Mouse (Mus musculus) limb, embryonic 12.5 days (tissue): ENCODE data around the gene Fndc4. TPM values are rescaled to one million over a fixed set of nuclear protein-coding genes. Genes with fewer than 3 reads are reported as not detected.

ENCODE experiments used
- ATAC-seq: fragments of 200-750 bp; cut with Nextera tagmentation; 2 replicates; pipeline ENCODE4 v1.8.0; 2017; ENCODE audit warnings: low read depth, moderate TSS enrichment; ENCODE audit not compliant: insufficient number of reproducible peaks, insufficient read depth, low FRiP score, low TSS enrichment
- H3K27ac ChIP-seq: fragments of 300-500 bp; sonication (generic); 2 replicates; pipeline ENCODE4 v1.5.1; 2016; ENCODE audit warnings: mild to moderate bottlenecking, moderate library complexity
- H3K27me3 ChIP-seq: fragments of 300-500 bp; sonication (generic); 2 replicates; pipeline ENCODE4 v1.6.1; 2016; ENCODE audit warnings: mild to moderate bottlenecking, moderate library complexity
- H3K36me3 ChIP-seq: fragments of 300-500 bp; sonication (generic); 2 replicates; pipeline ENCODE4 v1.6.1; 2016; ENCODE audit warnings: mild to moderate bottlenecking, moderate library complexity
- H3K4me1 ChIP-seq: fragments of 300-500 bp; sonication (generic); replicated peaks from 2 replicates; pipeline ENCODE4 v1.6.1; 2016
- H3K4me2 ChIP-seq: fragments of 300-500 bp; sonication (generic); 2 replicates; pipeline ENCODE4 v1.6.1; 2016; ENCODE audit warnings: mild to moderate bottlenecking, moderate library complexity
- H3K4me3 ChIP-seq: fragments of 300-500 bp; sonication (generic); replicated peaks from 2 replicates; pipeline ENCODE4 v1.5.1; 2016; ENCODE audit warnings: mild to moderate bottlenecking
- H3K9ac ChIP-seq: fragments of 300-500 bp; sonication (generic); replicated peaks from 2 replicates; pipeline ENCODE4 v1.6.1; 2016; ENCODE audit warnings: mild to moderate bottlenecking, moderate library complexity
- H3K9me3 ChIP-seq: fragments of 300-500 bp; sonication (generic); 2 replicates; pipeline ENCODE4 v1.6.1; 2016; ENCODE audit warnings: mild to moderate bottlenecking, moderate library complexity
- WGBS: fragments of 180-500 bp; shearing (Covaris S2); methylation state at CpG from one replicate; pipeline ENCODE4 v1.1.7; 2016; 5-methylcytosine and 5-hydroxymethylcytosine counted together
- polyA plus RNA-seq: library from polyadenylated mRNA; unstranded; fragments of >200 nt; fragmentation: Nextera tagmentation; extraction: Ambion mirVana; gene quantifications from 2 replicates; pipeline ENCODE4 v1.2.1, GENCODE M21; 2016

Fndc4 gene
- polyA plus RNA-seq, 1 experiment from 2014 or later, result 87.3 TPM

GRCm38 (mm10) chr5:31294964-31295605, 795 bp downstream of the Fndc4 start:
- Histone ChIP-seq H3K27me3 (peaks cover 9% of the 10 kb centered on the region), H3K4me1 (peaks cover 24% of the 10 kb centered on the region), H3K4me2 (peak overlapping the region; percentile 90), H3K36me3 (peaks cover 22% of the 10 kb centered on the region), H3K9ac (peak overlapping the region; percentile 98), H3K4me3 (peak overlapping the region; percentile 94), H3K9me3 (no peaks in the 10 kb centered on the region), H3K27ac (peak overlapping the region; percentile 76)
- ATAC-seq, result peak; percentile 26
- WGBS, result 4% methylated on average over 29 of the region's 29 CpGs

- H3K27me3 ChIP-seq, result no peaks in the 10 kb centered on the region
- ATAC-seq, result no peak
- peaks cover 28% of the 10 kb centered on the region for H3K4me1 ChIP-seq
- 2% methylated on average over 9 of the region's 9 CpGs for WGBS
- H3K4me3 ChIP-seq, result peak overlapping the region; percentile 55
- H3K4me2 ChIP-seq, result peak overlapping the region; percentile 80
- peak overlapping the region; percentile 44 for H3K9ac ChIP-seq
- peaks cover 33% of the 10 kb centered on the region for H3K36me3 ChIP-seq
- H3K9me3 ChIP-seq, result no peaks in the 10 kb centered on the region
- H3K27ac ChIP-seq, result peak overlapping the region; percentile 86
These were observed 4.6 kb downstream of the Fndc4 start for GRCm38 (mm10) chr5:31291361-31291688.

- Histone ChIP-seq H3K27me3 (no peaks in the 10 kb centered on the region), H3K4me3 (peak within 1 kb of the TSS; percentile 55), H3K9me3 (no peaks in the 10 kb centered on the region), H3K36me3 (peaks cover 39% of the 10 kb centered on the region), H3K27ac (peak within 1 kb of the TSS; percentile 86), H3K4me1 (peaks cover 28% of the 10 kb centered on the region), H3K9ac (peak within 1 kb of the TSS; percentile 59), H3K4me2 (peak within 1 kb of the TSS; percentile 80)
- 2% methylated on average over 45 of the region's 45 CpGs for WGBS
- peak; percentile 91 for ATAC-seq
These were observed 5.1 kb downstream of the Fndc4 start, which contains the start of gene Ift172 for GRCm38 (mm10) chr5:31290521-31291360. Gene Ift172 (minus strand): TSS chr5:31291116.

- no peak overlapping the region for H3K9ac ChIP-seq
- no peak overlapping the region for H3K27ac ChIP-seq
- peak overlapping the region; percentile 55; the same call in 1 of the 2 replicates for H3K4me3 ChIP-seq
- peaks cover 49% of the 10 kb centered on the region for H3K36me3 ChIP-seq
- H3K27me3 ChIP-seq, result no peaks in the 10 kb centered on the region
- 82% methylated on average over 3 of the region's 3 CpGs for WGBS
- H3K4me2 ChIP-seq, result peak overlapping the region; percentile 80
- ATAC-seq, result no peak
- peaks cover 23% of the 10 kb centered on the region for H3K4me1 ChIP-seq
- no peaks in the 10 kb centered on the region for H3K9me3 ChIP-seq
These were observed 6.2 kb downstream of the Fndc4 start for GRCm38 (mm10) chr5:31289626-31290230.

GRCm38 (mm10) chr5:31288655-31289054, 7.2 kb downstream of the Fndc4 start:
- ATAC-seq, result no peak
- 80% methylated on average over 3 of the region's 3 CpGs for WGBS
- no peak overlapping the region for H3K9ac ChIP-seq

GRCm38 (mm10) chr5:31288225-31288624, 7.7 kb downstream of the Fndc4 start:
- Histone ChIP-seq H3K27me3 (no peaks in the 10 kb centered on the region), H3K9ac (no peak overlapping the region), H3K9me3 (no peaks in the 10 kb centered on the region), H3K4me1 (peaks cover 14% of the 10 kb centered on the region), H3K4me3 (no peak overlapping the region), H3K36me3 (peaks cover 51% of the 10 kb centered on the region), H3K27ac (no peak overlapping the region), H3K4me2 (no peak overlapping the region)
- ATAC-seq, result no peak
- 74% methylated on average over 4 of the region's 4 CpGs for WGBS

More at GRCm38 (mm10) chr5:31288655-31289054, 7.2 kb downstream of the Fndc4 start:
- no peaks in the 10 kb centered on the region for H3K9me3 ChIP-seq
- no peak overlapping the region for H3K4me2 ChIP-seq
- no peak overlapping the region for H3K4me3 ChIP-seq
- peaks cover 51% of the 10 kb centered on the region for H3K36me3 ChIP-seq
- no peaks in the 10 kb centered on the region for H3K27me3 ChIP-seq
- peaks cover 14% of the 10 kb centered on the region for H3K4me1 ChIP-seq
- no peak overlapping the region for H3K27ac ChIP-seq

- Histone ChIP-seq H3K4me2 (no peak overlapping the region), H3K27ac (no peak overlapping the region), H3K4me3 (no peak overlapping the region), H3K9me3 (no peaks in the 10 kb centered on the region), H3K9ac (no peak overlapping the region), H3K27me3 (no peaks in the 10 kb centered on the region), H3K36me3 (peaks cover 96% of the 10 kb centered on the region), H3K4me1 (no peaks in the 10 kb centered on the region)
- ATAC-seq, result no peak
- 89% methylated on average over 20 of the region's 20 CpGs for whole genome bisulfite sequencing
These were observed 16.5 kb downstream of the Fndc4 start for GRCm38 (mm10) chr5:31279245-31279988.

- Histone ChIP-seq H3K4me2 (no peak overlapping the region), H3K4me3 (no peak overlapping the region), H3K27me3 (no peaks in the 10 kb centered on the region), H3K27ac (no peak overlapping the region), H3K4me1 (no peaks in the 10 kb centered on the region), H3K9ac (no peak overlapping the region), H3K36me3 (peaks cover 87% of the 10 kb centered on the region), H3K9me3 (no peaks in the 10 kb centered on the region)
- ATAC-seq, result no peak
- WGBS, result 87% methylated on average over 6 of the region's 6 CpGs
These were observed 22.9 kb downstream of the Fndc4 start for GRCm38 (mm10) chr5:31273018-31273417.

- ATAC-seq, result no peak
- Histone ChIP-seq H3K9me3 (no peaks in the 10 kb centered on the region), H3K36me3 (peaks cover 96% of the 10 kb centered on the region), H3K9ac (no peak overlapping the region), H3K27ac (no peak overlapping the region), H3K27me3 (no peaks in the 10 kb centered on the region), H3K4me2 (no peak overlapping the region), H3K4me3 (no peak overlapping the region), H3K4me1 (no peaks in the 10 kb centered on the region)
- WGBS, result 88% methylated on average over 6 of the region's 6 CpGs
These were observed 28.2 kb downstream of the Fndc4 start for GRCm38 (mm10) chr5:31267686-31268085.

- H3K9me3 ChIP-seq, result no peaks in the 10 kb centered on the region
- no peak overlapping the region for H3K27ac ChIP-seq
- ATAC-seq, result no peak
- no peak overlapping the region for H3K4me3 ChIP-seq
- H3K9ac ChIP-seq, result no peak overlapping the region
- 89% methylated on average over 7 of the region's 7 CpGs for WGBS
- no peaks in the 10 kb centered on the region for H3K4me1 ChIP-seq
- H3K4me2 ChIP-seq, result no peak overlapping the region
- H3K36me3 ChIP-seq, result peaks cover 97% of the 10 kb centered on the region
- H3K27me3 ChIP-seq, result no peaks in the 10 kb centered on the region
These were observed 29.8 kb downstream of the Fndc4 start for GRCm38 (mm10) chr5:31266101-31266500.

- H3K4me1 ChIP-seq, result peaks cover 11% of the 10 kb centered on the region
- no peak overlapping the region for H3K27ac ChIP-seq
- no peak overlapping the region for H3K4me3 ChIP-seq
- H3K4me2 ChIP-seq, result no peak overlapping the region
- WGBS, result 78% methylated on average over 11 of the region's 11 CpGs
- H3K27me3 ChIP-seq, result no peaks in the 10 kb centered on the region
- H3K9ac ChIP-seq, result no peak overlapping the region
- peaks cover 91% of the 10 kb centered on the region for H3K36me3 ChIP-seq
- no peaks in the 10 kb centered on the region for H3K9me3 ChIP-seq
- ATAC-seq, result no peak
These were observed 38.3 kb downstream of the Fndc4 start for GRCm38 (mm10) chr5:31257616-31258015.
